Mouse (Mus musculus) ES-Bruce4 (cell line): ENCODE data around the gene Calml4. TPM values are rescaled to one million over a fixed set of nuclear protein-coding genes. Genes with fewer than 3 reads are reported as not detected.

Experiments
- H3K27ac ChIP-seq: 2 replicates; pipeline ENCODE4 v1.5.1; 2012; ENCODE audit warnings: low read length, inconsistent platforms; ENCODE audit not compliant: insufficient read depth
- H3K27me3 ChIP-seq: 2 replicates; pipeline ENCODE4 v1.6.1; 2012; ENCODE audit warnings: mild to moderate bottlenecking, low read length, inconsistent platforms; ENCODE audit not compliant: control insufficient read depth, poor library complexity, insufficient read depth, severe bottlenecking
- H3K36me3 ChIP-seq: 2 replicates; pipeline ENCODE4 v1.6.1; 2012; ENCODE audit warnings: inconsistent platforms, mild to moderate bottlenecking, low read length, moderate library complexity; ENCODE audit not compliant: control insufficient read depth, poor library complexity, insufficient read depth, severe bottlenecking
- H3K4me1 ChIP-seq: one replicate; pipeline ENCODE4 v1.8.1; 2011; ENCODE audit warnings: low read length; ENCODE audit not compliant: control insufficient read depth, insufficient read depth
- H3K4me3 ChIP-seq: 2 replicates; pipeline ENCODE4 v1.5.1; 2011; ENCODE audit warnings: low read depth, mild to moderate bottlenecking, low read length
- H3K9ac ChIP-seq: 2 replicates; pipeline ENCODE4 v1.6.1; 2012; ENCODE audit warnings: low read depth, mild to moderate bottlenecking, inconsistent platforms; ENCODE audit not compliant: poor library complexity, severe bottlenecking
- H3K9me3 ChIP-seq: replicated peaks from 2 replicates; pipeline ENCODE4 v1.6.1; 2012; ENCODE audit warnings: mild to moderate bottlenecking, low read length, inconsistent platforms; ENCODE audit not compliant: control insufficient read depth, poor library complexity, insufficient read depth, severe bottlenecking
- CTCF ChIP-seq: IDR thresholded peaks from one replicate; pipeline ENCODE4 v1.8.1; 2011; ENCODE audit warnings: low read depth, low read length
- EP300 ChIP-seq: IDR thresholded peaks from 2 replicates; pipeline ENCODE4 v1.6.1; 2011; ENCODE audit warnings: low read depth, low read length; ENCODE audit not compliant: insufficient read depth
- POLR2A ChIP-seq: IDR thresholded peaks from one replicate; pipeline ENCODE4 v1.8.1; 2011; ENCODE audit warnings: low read length; ENCODE audit not compliant: insufficient read depth
- polyA plus RNA-seq: library from polyadenylated mRNA; stranded (reverse); fragments of >200 nt; gene quantifications from 2 replicates; pipeline ENCODE4 v1.2.4, GENCODE M21; 2011; ENCODE audit warnings: low read depth; ENCODE audit not compliant: missing spikeins, insufficient read depth, insufficient read length

Gene Calml4
- polyA plus RNA-seq, 1 experiment, result 16.7 TPM

DNA sequence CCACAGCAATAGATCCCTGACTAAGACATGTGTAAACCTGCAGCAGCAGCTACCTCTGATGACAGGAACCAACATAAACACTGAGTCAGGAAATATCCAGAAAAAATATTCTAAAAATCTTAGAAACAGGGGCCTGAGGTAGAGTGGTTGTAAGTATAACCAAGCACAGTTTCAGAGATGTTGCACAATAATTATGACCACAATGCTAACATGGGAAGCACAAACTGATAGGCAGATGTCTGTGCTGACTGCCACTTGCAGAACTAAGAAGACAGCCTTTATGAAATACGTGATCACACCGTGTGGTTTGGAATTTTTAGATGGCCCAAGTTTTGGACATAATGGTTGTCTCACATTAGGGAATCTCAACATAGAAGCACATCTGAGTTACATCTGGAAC is 46.0 kb downstream of the Calml4 start:
- Histone ChIP-seq H3K9ac (no peak overlapping the region), H3K36me3 (no peaks in the 10 kb centered on the region; the same call in 1 of the 2 replicates), H3K4me3 (no peak overlapping the region), H3K9me3 (peaks cover 3% of the 10 kb centered on the region; the same call in 1 of the 2 replicates), H3K27ac (no peak overlapping the region), H3K4me1 (no peaks in the 10 kb centered on the region), H3K27me3 (no peaks in the 10 kb centered on the region)
- TF ChIP-seq POLR2A, result no peak
- TF ChIP-seq EP300, result no peak
- TF ChIP-seq CTCF, result no peak

DNA sequence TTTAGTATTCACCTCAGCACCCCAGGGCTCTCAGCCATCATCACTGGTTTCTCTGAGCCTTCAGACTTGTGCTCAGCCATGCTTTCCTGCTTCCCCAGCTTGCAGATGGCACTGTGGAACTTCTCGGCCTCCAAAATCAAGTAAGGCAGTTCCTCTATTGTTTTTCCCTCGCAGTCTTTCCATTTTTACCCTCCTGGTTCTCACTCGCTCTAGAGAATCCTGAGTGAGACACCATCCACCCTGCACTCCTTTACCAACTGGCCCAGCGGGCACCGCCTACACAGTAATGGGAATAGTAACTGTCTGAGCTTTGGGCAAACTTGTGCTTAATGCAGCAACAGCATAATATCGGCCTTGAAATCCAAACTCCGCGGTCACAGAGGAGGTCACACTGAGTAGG is 47.2 kb downstream of the Calml4 start:
- no peaks in the 10 kb centered on the region for H3K4me1 ChIP-seq
- no peak overlapping the region for H3K4me3 ChIP-seq
- no peaks in the 10 kb centered on the region; the same call in 1 of the 2 replicates for H3K36me3 ChIP-seq
- H3K27me3 ChIP-seq, result no peaks in the 10 kb centered on the region
- H3K9me3 ChIP-seq, result peaks cover 3% of the 10 kb centered on the region; the same call in 1 of the 2 replicates
- H3K9ac ChIP-seq, result no peak overlapping the region
- H3K27ac ChIP-seq, result no peak overlapping the region
- no peak for TF ChIP-seq CTCF
- TF ChIP-seq POLR2A, result no peak
- no peak for TF ChIP-seq EP300

DNA sequence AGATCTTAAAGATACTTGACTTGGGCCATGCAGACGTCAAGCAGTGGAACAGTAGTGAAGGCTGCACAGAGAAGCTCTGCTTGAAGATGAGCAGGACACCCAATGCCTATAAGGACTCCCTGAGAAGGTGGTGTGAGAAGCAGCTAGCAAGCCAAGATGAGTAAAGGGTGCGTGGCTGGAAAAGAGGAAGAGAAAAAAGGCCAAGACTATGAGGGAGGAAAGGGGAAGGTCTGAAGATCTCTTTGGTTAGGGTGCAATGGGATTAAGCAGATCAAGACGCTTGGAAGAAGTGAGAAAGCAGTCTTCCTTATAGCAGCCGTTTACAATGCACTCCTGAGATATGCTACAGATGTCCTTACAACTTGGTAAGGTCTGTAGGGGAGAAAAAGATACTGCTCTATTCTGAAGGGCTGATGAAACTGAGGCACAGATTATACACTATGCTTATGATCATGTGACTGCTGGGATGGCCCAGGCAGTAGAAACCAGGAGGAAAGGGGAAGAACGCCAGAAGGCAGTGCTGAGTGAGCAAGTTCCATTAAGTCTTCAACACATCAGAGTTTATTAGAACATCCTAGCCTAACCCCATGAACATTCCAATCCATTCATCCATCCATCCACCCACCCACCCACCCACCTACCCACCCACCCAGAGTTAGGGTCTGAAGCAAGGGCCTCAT is 55.6 kb downstream of the Calml4 start:
- no peak for TF ChIP-seq POLR2A
- no peak overlapping the region for H3K27ac ChIP-seq
- peaks cover 3% of the 10 kb centered on the region; the same call in 1 of the 2 replicates for H3K36me3 ChIP-seq
- H3K9me3 ChIP-seq, result no peaks in the 10 kb centered on the region
- H3K27me3 ChIP-seq, result no peaks in the 10 kb centered on the region
- H3K4me3 ChIP-seq, result no peak overlapping the region
- no peaks in the 10 kb centered on the region for H3K4me1 ChIP-seq
- no peak overlapping the region for H3K9ac ChIP-seq

DNA sequence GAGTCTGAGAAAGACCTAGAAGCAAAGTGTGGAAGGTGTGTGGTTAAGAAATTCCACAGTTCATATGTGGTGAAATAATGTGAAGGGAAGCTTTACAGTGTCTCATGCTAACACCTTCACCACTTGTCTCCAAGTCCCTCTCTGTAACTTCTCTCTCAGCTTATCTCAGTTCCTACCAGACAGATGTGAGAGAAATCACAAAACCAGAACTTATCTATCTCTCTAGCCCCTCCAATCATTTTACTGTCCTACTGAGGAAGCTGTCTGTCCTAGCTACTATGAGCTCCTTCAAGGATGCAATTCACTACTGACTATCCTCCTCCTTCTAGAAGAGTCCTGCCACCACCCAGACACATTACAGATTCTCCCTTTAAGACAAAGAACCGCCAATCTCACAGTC is 59.2 kb downstream of the Calml4 start:
- Histone ChIP-seq H3K36me3 (no peaks in the 10 kb centered on the region), H3K27me3 (no peaks in the 10 kb centered on the region), H3K9me3 (no peaks in the 10 kb centered on the region), H3K4me1 (no peaks in the 10 kb centered on the region), H3K27ac (no peak overlapping the region), H3K9ac (no peak overlapping the region), H3K4me3 (no peak overlapping the region)
- no peak for TF ChIP-seq CTCF
- TF ChIP-seq EP300, result no peak
- no peak for TF ChIP-seq POLR2A

DNA sequence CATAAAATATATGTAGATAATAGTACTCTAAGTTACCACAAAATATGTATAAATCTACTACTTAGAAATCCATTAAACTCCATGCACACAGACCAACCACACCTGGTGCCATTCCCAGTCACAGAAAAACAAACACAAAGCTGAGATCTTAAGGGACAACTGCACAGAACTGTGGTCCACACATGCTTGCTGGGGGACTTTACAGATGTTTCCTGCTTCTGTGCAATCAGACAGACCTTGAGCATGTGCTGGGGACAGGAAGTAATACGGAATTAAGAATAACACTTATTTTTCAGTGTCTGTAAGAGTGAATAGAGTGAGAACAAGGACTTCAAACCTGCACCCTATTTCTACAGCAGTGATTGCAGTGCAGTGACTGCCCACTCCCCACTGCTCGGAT is 63.0 kb downstream of the Calml4 start:
- TF ChIP-seq CTCF (no peak), EP300 (no peak), POLR2A (no peak)
- Histone ChIP-seq H3K27ac (no peak overlapping the region), H3K36me3 (no peaks in the 10 kb centered on the region), H3K9ac (no peak overlapping the region), H3K4me1 (no peaks in the 10 kb centered on the region), H3K27me3 (no peaks in the 10 kb centered on the region), H3K9me3 (no peaks in the 10 kb centered on the region), H3K4me3 (no peak overlapping the region)

DNA sequence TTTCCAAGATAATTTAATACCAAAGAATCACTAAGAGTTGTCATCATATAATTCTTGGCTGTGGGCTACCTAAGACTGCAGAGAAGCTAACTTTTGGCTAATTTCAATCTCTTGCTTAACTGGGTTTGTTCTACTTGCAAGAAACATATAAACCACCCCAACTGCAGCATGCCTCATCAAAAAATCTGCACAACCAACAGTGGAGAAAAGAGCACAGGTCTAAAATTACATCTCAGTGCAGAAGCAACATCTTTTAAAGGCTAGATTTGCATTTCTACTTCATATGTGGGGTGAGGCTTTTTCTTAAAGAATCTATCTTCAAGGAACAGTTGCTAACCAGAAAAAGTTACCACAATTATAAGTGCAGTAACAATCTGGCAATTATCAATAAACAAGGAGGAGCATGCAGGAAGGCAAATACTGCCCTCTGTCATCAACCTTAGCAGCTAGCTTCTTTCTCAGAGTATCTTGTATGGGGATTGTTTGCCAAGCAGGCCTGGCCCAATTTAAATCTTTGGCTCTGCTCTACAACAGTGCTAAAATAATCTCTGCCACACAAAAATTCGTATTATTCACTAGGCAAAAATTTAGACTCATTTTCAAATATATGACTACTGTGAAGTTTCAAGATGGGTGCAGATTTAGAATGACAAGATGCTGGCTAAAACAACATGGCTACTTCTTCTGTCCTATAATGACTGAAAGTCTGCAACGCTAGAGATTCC is 67.2 kb downstream of the Calml4 start:
- Histone ChIP-seq H3K9ac (no peak overlapping the region), H3K27ac (no peak overlapping the region), H3K4me3 (no peak overlapping the region), H3K27me3 (no peaks in the 10 kb centered on the region), H3K4me1 (no peaks in the 10 kb centered on the region), H3K36me3 (no peaks in the 10 kb centered on the region), H3K9me3 (no peaks in the 10 kb centered on the region)
- TF ChIP-seq POLR2A (no peak), CTCF (no peak), EP300 (no peak)

Other genes with a start within 250 kb of the Calml4 start
- 1.2 and 1.4 TPM in 2 replicates for gene Itga11, start 180.3 kb upstream of the Calml4 start, polyA plus RNA-seq
- 189 and 201 TPM in 2 replicates for gene Fem1b, start 46.1 kb upstream of the Calml4 start, polyA plus RNA-seq
- 91.1 and 93.8 TPM in 2 replicates for gene Cln6, start 19.3 kb upstream of the Calml4 start, polyA plus RNA-seq
- gene Pias1, start 129.8 kb downstream of the Calml4 start, polyA plus RNA-seq, result 63.8 and 63.9 TPM in 2 replicates